Mouse (Mus musculus): Measurements from ENCODE around the gene Gm21149. TPM values are rescaled to one million over a fixed set of nuclear protein-coding genes. Genes with fewer than 3 reads are reported as not detected.
"Not testable (repeated sequence)": the region's sequence is repeated elsewhere in the genome, so short reads cannot be mapped to it uniquely, and the experiment has no call there.

The Gm21149 gene
- total RNA-seq, 2 experiments from 2014 or later: not detected

- not testable (repeated sequence) for DNase-seq
Measured at GRCm38 (mm10) chr5:15461613-15462012, 14.7 kb downstream of the Gm21149 start.

GRCm38 (mm10) chr5:15457865-15458571 lies 18.3 kb downstream of the Gm21149 start:
- DNase-seq: not testable (repeated sequence)

Other genes starting within 250 kb of the Gm21149 start
- not detected for gene Gm21190, start 52.7 kb upstream of the Gm21149 start, total RNA-seq (2021)
- gene Gm21083, start 100.8 kb upstream of the Gm21149 start, total RNA-seq (2021): not detected
- not detected for gene Speer4d, start 142.5 kb upstream of the Gm21149 start, total RNA-seq (2021)
- not detected for gene 4930572O03Rik, start 180.5 kb upstream of the Gm21149 start, total RNA-seq (2021)
- gene Speer4c, start 237.7 kb upstream of the Gm21149 start, total RNA-seq (2021): not detected